Mouse (Mus musculus) midbrain, postnatal 0 days (tissue): ENCODE measurements around the gene Sctr. TPM values are rescaled to one million over a fixed set of nuclear protein-coding genes. Genes with fewer than 3 reads are reported as not detected.

Experiments
- ATAC-seq: fragments of 200-750 bp; cut with Nextera tagmentation; 2 replicates; pipeline ENCODE4 v1.8.0; 2017; ENCODE audit warnings: moderate number of reproducible peaks, mild to moderate bottlenecking, moderate TSS enrichment, moderate library complexity; ENCODE audit not compliant: low FRiP score
- DNase-seq: peaks from one replicate; pipeline ENCODE4 v3.0.0-alpha.2; 2015; ENCODE audit warnings: low spot score
- H3K27ac ChIP-seq: fragments of 300-500 bp; sonication (generic); 2 replicates; pipeline ENCODE4 v1.5.1; 2014; ENCODE audit warnings: low read depth, mild to moderate bottlenecking, low read length, mixed read lengths
- H3K27me3 ChIP-seq: fragments of 300-500 bp; sonication (generic); 2 replicates; pipeline ENCODE4 v1.6.1; 2014; ENCODE audit warnings: low read length, control low read depth, mixed read lengths; ENCODE audit not compliant: insufficient read depth
- H3K36me3 ChIP-seq: fragments of 300-500 bp; sonication (generic); 2 replicates; pipeline ENCODE4 v1.6.1; 2014; ENCODE audit warnings: low read length, control low read depth, mixed read lengths; ENCODE audit not compliant: insufficient read depth
- H3K4me1 ChIP-seq: fragments of 300-500 bp; sonication (generic); 2 replicates; pipeline ENCODE4 v1.6.1; 2014; ENCODE audit warnings: mild to moderate bottlenecking, control low read depth, antibody characterized with exemption, low read length, mixed read lengths; ENCODE audit not compliant: insufficient read depth
- H3K4me2 ChIP-seq: fragments of 300-500 bp; sonication (generic); 2 replicates; pipeline ENCODE4 v1.6.1; 2014; ENCODE audit warnings: low read depth, mild to moderate bottlenecking, low read length, mixed read lengths; ENCODE audit not compliant: poor library complexity, severe bottlenecking
- H3K4me3 ChIP-seq: fragments of 300-500 bp; sonication (generic); 2 replicates; pipeline ENCODE4 v1.5.1; 2014; ENCODE audit warnings: low read depth, mild to moderate bottlenecking, low read length, moderate library complexity
- H3K9ac ChIP-seq: fragments of 300-500 bp; sonication (generic); replicated peaks from 2 replicates; pipeline ENCODE4 v1.6.1; 2014; ENCODE audit warnings: mild to moderate bottlenecking, low read length, moderate library complexity, mixed read lengths; ENCODE audit not compliant: poor library complexity, severe bottlenecking
- H3K9me3 ChIP-seq: fragments of 300-500 bp; sonication (generic); 2 replicates; pipeline ENCODE4 v1.6.1; 2016; ENCODE audit warnings: low read length, control low read depth
- CTCF ChIP-seq: IDR thresholded peaks from 2 replicates; pipeline ENCODE4 v1.5.1; 2016; ENCODE audit warnings: antibody characterized with exemption, mild to moderate bottlenecking
- WGBS: fragments of 180-500 bp; shearing (Covaris S2); extraction: QIAGEN DNeasy Blood & Tissue Kit; methylation state at CpG from one replicate; pipeline ENCODE4 v1.1.7; 2014; 5-methylcytosine and 5-hydroxymethylcytosine counted together
- polyA plus RNA-seq: library from polyadenylated mRNA; unstranded; fragments of >200 nt; fragmentation: Nextera tagmentation; extraction: Ambion mirVana; gene quantifications from 2 replicates; pipeline ENCODE4 v1.2.1, GENCODE M21; 2015
- total RNA-seq: library from RNA; depleted of rRNA; stranded (reverse); fragments of >200 nt; gene quantifications from 2 replicates; pipeline ENCODE4 v1.2.3, GENCODE M21; 2014; rRNA removed

Sctr gene
- 0.66 and 1.6 TPM in 2 replicates for total RNA-seq
- polyA plus RNA-seq, result 1.00 and 1.0 TPM in 2 replicates

DNA sequence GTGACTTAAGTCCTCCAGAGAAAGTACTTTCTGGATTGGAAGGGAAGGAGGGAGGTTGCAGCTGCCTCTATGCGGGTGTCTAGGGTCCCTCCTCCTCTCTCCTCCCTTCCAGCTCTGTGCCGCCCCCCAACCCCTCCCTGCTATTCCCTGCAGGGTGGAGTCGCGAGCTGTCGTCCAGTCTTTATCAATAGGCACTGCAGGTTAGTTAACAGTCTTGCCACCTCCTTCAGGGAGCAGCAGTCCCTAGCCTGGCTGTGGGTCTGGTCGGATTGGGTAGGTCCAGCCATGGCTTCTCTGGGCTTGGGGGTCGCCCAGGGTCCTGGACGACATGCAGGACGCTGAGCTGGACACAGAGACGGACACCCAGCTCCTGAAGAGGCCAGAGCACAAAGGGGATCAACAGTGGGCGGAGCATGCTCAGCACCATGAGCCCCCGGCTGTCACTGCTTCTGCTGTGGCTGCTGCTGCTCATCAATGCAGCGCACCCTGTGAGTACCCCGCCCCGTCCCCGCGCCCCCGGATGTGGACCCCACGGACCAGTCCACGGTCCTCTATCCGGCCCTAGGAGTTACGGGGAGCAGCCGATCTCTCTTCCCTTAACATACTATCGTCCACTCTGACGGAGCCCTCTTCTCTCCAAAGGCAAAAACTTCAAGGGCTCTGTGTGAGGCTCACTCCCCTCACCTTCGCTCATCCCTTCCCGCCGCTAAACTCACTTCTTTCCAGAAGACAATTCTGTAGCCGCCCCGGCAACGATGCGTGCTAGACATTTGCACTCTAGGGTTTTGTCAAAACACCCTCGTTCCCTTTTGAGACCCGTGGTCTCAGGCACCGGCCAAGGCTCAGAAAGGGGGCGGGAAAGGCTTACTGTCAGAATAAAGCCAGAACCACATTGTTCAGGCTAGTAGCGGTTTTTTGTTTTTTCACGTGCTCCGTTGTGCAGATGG lies at the start of gene Sctr:
Sctr (plus strand) TSS at position 51 of the 947 bp plus-strand sequence.
- 1% methylated on average over 39 of the region's 39 CpGs for WGBS
- no peak for DNase-seq
- 0 out of 2 replicates have a peak within 1 kb of the TSS, but pooled peaks have one; percentile 39 for H3K9ac ChIP-seq
- H3K27ac ChIP-seq, result no peak within 1 kb of the TSS
- ATAC-seq, result peak; percentile 44
- H3K36me3 ChIP-seq, result no peaks in the 10 kb centered on the region
- H3K4me2 ChIP-seq, result peak within 1 kb of the TSS; percentile 72
- H3K4me1 ChIP-seq, result no peaks in the 10 kb centered on the region
- no peak for TF ChIP-seq CTCF
- H3K9me3 ChIP-seq, result no peaks in the 10 kb centered on the region
- peak within 1 kb of the TSS; percentile 36 for H3K4me3 ChIP-seq
- 0 out of 2 replicates have a peak, but pooled peaks cover 9% of the 10 kb centered on the region for H3K27me3 ChIP-seq

DNA sequence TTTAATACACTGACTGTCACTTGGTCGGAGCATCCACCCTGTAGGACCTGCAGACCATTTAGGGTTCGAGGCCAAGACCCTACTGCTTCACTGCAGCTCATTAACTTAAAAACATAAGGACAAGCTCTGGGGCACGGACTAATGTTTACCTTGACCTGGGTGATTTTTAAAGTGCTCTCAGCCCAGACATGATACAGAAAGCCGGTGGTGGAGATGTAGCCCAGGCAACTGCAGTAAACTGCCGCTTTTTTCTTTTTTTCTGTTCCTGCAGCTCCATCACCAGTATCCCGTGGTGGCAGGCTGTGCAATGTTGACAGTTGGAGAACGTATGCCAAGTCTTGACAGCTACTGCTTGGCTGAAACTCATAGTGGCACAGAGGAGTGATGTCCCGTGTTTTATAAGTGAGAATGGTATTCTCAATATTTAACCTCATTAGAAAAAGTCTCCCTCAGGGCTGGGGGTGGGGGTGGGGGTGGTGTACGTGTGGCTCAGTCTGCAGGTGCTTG lies 48.9 kb upstream of the Sctr start:
- H3K4me1 ChIP-seq, result no peaks in the 10 kb centered on the region
- H3K36me3 ChIP-seq, result no peaks in the 10 kb centered on the region
- no peak for ATAC-seq
- no peaks in the 10 kb centered on the region for H3K27me3 ChIP-seq
- TF ChIP-seq CTCF, result no peak
- H3K9ac ChIP-seq, result no peak overlapping the region
- 61% methylated on average over 9 of the region's 9 CpGs for WGBS
- H3K27ac ChIP-seq, result no peak overlapping the region
- no peaks in the 10 kb centered on the region for H3K9me3 ChIP-seq
- no peak overlapping the region for H3K4me2 ChIP-seq
- no peak overlapping the region for H3K4me3 ChIP-seq
- peak; percentile 76 for DNase-seq

DNA sequence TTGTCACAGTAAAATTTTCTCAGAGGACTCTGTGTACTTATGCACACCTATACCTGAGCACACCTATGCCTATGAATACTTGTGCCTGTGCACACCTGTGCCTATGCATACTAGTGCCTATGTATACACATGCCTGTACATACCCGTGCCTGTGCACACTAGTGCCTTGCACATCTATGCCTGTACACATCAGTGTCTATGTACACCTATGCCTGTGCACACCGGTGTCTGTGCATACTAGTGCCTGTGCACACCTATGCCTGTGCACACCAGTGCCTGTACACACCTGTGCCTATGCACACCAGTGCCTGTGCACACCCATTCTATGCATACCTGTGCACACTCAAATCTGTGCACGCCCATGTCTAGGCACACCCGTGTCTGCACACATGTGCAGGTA lies 47.2 kb upstream of the Sctr start:
- Histone ChIP-seq H3K4me2 (no peak overlapping the region), H3K9ac (no peak overlapping the region), H3K27ac (no peak overlapping the region), H3K4me3 (no peak overlapping the region), H3K36me3 (no peaks in the 10 kb centered on the region), H3K9me3 (no peaks in the 10 kb centered on the region), H3K4me1 (no peaks in the 10 kb centered on the region), H3K27me3 (no peaks in the 10 kb centered on the region)
- 97% methylated on average over 4 of the region's 4 CpGs for WGBS
- ATAC-seq (peak; percentile 34; the same call in 1 of the 2 replicates), DNase-seq (no peak)
- no peak for TF ChIP-seq CTCF

DNA sequence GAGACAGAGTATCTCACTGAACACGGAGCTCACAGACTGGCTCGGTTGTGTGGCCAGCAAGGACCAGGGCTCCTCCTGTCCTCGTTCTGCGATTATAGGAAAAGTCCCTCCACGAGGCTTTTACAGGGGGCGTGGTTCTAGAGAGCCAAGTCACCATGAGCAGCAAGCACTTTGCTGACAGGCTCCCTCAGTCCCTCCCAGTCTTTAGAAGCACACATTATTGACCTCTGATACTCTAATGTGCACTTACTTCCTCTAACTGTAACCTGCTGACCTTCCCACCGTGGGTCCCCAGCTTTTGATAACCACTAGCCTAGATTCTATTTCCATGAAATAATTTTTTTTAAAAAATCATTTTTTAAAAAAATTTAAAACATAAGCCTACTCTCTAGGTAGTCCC lies 46.8 kb upstream of the Sctr start:
- H3K27ac ChIP-seq, result no peak overlapping the region
- WGBS, result 73% methylated on average over 7 of the region's 7 CpGs
- DNase-seq, result no peak
- H3K9me3 ChIP-seq, result no peaks in the 10 kb centered on the region
- H3K36me3 ChIP-seq, result no peaks in the 10 kb centered on the region
- no peak overlapping the region for H3K9ac ChIP-seq
- H3K4me1 ChIP-seq, result no peaks in the 10 kb centered on the region
- no peaks in the 10 kb centered on the region for H3K27me3 ChIP-seq
- no peak overlapping the region for H3K4me3 ChIP-seq
- H3K4me2 ChIP-seq, result no peak overlapping the region
- no peak for ATAC-seq
- no peak for TF ChIP-seq CTCF

DNA sequence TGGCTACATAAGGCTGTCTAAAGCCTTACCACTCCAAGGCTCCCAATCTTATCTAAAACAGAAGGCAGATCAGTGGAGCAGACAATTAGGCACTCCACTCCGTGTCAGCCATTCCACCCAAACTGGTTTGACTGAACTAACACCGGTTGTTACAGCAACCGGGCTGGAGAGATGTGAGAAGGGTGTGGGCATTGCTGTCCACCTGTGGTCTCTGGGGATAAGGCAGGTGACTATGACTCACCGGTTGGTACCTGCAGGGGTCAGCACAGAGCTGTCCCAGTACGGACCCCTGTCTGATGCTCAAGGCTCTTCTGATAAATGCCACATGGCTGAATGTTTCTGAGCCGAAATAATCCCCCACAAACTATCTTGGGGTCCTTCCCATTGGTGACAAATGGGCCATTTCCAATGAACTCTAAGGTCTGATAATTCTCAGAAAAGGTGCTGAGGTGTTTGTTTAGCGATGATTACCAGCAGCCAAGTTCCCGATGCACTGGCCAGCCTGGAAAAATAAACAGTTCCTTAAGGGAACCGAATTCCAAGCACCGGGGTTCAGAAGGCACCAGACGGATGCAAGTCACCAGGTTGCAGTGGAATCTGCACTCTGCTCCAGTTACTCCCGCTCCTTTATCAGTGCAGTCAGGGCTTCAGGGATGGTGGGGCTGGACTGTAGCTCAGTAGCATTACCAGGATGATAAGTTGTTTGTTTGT lies 40.7 kb upstream of the Sctr start:
- H3K9me3 ChIP-seq, result no peaks in the 10 kb centered on the region
- no peaks in the 10 kb centered on the region for H3K4me1 ChIP-seq
- TF ChIP-seq CTCF, result no peak
- ATAC-seq (no peak), DNase-seq (no peak)
- no peak overlapping the region for H3K4me3 ChIP-seq
- H3K27me3 ChIP-seq, result no peaks in the 10 kb centered on the region
- H3K4me2 ChIP-seq, result no peak overlapping the region
- H3K36me3 ChIP-seq, result no peaks in the 10 kb centered on the region
- H3K27ac ChIP-seq, result no peak overlapping the region
- 60% methylated on average over 12 of the region's 12 CpGs for WGBS
- H3K9ac ChIP-seq, result no peak overlapping the region
